Mouse (Mus musculus) lung, postnatal 14 days (tissue): ENCODE data around the gene Zbtb6.

Experiments
- DNase-seq: peaks from one replicate; pipeline ENCODE4 v3.0.0; 2021

Zbtb6 gene

DNA sequence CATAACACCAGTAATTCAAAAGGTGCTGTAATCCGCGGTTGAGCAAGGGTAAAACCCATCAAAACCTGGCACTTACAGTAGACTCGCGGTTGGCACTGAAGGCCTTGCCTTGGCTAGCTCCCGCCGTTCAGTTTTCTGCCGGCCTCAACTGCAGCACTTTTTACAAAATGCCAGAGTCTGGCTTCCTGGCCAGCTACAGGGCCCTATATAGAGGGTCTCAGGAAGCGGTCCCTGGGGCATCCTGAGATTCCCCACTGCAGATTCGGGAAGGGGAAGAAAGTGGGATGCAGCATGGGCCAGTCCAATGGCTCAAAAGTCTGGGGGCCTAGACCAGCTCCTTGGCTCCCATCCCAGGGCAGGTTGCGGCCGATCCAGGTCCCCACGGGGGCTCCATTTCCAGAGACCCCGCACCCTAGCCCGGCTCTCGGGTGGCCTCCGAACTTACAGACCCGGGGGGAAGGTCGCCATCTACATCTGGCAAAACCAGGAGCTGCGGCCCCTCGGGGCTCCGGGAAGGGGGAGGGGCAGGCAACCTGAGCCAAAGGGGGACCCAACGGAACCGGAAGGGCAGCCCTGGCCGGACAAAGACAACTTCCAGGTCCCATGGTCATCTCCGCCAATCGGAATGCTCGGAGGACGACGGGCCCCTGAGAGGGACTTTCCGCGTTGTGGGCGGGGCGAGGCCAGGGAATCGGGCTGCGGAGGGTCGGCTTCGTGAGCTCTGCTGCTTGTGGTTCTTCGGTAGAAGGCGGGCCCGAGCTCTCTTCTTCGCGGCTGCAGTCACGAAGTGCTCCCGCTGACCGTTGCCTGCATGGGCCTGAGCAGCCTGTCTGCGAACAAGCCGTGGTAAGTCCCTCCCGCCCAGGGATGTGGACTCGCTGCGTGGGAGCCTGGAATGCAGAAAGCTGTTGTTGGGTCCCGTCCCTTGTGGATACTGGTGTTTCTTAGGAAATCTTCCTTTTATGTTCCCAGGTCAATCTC, at the start of gene Zbtb6, which contains the start of the genes Zbtb26 and Rabgap1:
Gene Zbtb6, minus strand, starts transcription at position 561 of the 981 bp plus-strand sequence.
Gene Zbtb26, minus strand, starts transcription at position 525 of the 981 bp plus-strand sequence.
Gene Rabgap1, plus strand, starts transcription at position 669 of the 981 bp plus-strand sequence.
- DNase-seq = peak; percentile 94

DNA sequence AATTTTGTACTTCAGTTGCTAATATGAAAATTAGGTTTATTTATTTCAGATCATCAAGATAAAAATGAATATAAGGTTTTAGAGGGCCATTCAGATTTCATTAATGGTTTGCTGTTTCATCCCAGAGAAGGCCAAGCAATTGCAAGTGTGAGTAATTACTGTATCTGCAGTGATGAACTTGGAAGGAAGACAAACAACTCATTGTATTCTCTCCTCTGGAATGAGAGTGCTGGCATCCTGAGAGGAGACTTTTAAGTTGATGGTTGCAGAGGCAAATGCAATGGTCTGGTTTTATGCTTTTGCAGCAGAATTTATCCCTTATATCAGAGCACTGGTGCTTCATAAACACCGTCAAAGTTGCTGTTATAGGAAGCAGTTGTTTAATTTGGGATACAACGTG, 46.0 kb upstream of the Zbtb6 start:
- no peak for DNase-seq

DNA sequence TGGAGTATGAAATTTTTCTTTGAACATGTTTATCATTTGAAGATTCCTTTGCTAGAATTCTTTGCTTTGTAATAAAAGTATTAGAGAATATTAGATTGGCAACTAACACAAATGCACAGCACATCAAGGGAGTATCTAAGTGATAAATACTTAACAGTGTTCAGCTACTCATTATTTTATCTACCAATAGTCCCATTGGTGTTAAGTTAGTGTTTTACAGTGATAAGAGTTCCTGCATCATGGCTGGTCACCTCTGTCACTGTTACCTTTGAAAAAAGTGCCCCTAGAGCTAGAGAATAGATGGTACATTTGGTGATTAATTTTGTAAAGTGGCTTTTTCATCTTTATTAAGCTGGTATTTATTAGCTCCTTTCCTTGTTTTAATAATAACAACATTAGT, 43.4 kb upstream of the Zbtb6 start:
- DNase-seq = no peak

DNA sequence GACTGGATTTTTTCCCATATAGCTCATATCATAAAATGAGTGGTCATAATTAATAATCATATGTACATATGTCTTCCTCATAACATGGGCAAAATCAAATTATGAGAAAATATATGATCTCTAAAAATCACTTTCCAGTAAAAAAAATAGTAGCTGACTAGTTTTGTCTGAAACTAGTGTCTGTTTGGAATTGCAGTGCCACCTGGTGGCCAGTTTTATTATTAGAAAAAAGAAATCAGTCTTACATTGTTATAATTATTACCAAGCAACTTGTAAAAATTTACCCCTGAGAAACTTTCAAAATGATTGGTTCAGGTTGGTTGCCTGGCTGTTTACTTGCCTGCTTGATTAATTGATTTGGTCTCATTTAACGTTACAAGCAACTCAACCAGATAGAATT, 42.4 kb upstream of the Zbtb6 start:
- peak; percentile 54 for DNase-seq

- no peak for DNase-seq
These were observed 41.2 kb upstream of the Zbtb6 start for GRCm38 (mm10) chr2:37484165-37484564.

- DNase-seq = no peak
These were observed 37.1 kb upstream of the Zbtb6 start for GRCm38 (mm10) chr2:37480039-37480438.

GRCm38 (mm10) chr2:37479559-37479958, 36.6 kb upstream of the Zbtb6 start:
- DNase-seq = no peak

DNA sequence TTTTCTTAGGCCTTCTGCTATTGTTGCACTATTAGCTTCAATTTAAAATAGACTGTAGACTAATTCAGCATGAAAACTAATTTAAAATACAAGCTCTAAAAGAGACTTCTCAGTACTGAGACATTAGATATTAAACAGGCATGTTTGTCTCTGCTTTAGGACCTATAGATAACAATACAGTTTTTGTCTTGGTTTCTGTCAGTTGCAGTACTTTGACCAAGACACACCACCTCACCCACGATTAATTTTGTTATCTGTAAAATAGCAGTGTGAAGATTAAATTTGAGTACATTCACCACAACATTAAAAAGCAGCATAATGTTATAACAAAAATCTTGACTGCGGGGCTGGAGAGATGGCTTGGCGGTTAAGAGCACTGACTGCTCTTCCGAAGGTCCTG, 23.3 kb upstream of the Zbtb6 start:
- DNase-seq = no peak

- DNase-seq = no peak
These were observed 17.7 kb upstream of the Zbtb6 start for GRCm38 (mm10) chr2:37460707-37461106.

DNA sequence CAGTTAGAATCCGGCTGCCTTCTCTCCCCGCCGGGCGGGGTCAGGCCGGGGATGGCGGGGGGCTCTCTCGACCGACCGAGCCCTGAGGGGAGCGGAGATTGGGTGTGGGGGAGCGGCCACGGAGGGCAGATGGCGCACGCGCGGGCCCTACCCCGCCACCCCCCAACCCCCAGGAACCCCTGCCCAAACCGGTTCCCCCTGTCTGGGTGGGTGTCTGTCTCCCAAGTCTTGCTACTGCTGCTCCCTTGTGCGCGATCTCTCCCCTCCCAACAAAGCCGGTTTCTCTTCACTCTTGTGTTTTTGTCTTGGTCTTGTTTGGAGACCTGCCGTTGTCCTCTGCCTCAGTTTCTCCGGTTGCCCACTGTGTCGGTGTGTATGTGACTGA, 9.4 kb upstream of the Zbtb6 start:
- DNase-seq = no peak

- DNase-seq = peak; percentile 93
These were observed 8.8 kb upstream of the Zbtb6 start for GRCm38 (mm10) chr2:37451667-37452375.

DNA sequence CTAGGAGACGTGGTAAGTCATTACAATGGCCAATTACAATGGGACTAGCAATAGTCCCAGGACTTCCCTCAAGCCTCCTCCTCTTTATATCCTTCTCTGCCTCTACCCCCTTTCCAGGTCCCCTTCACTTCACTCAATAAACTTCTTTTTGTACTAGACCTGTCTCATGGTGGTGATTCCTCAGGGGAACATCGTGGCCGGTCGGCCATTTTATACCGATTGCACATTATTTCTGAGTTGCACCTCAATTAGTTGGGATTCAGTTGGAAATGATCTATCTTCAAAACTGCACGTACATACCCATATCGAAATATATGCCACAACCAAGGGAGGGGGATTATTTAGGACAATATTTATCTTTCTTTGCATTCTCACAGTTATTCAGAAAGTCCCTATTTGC, 11.4 kb downstream of the Zbtb6 start:
- DNase-seq = no peak

- peak; percentile 82 for DNase-seq
These were observed 12.1 kb downstream of the Zbtb6 start for GRCm38 (mm10) chr2:37430593-37431464.

DNA sequence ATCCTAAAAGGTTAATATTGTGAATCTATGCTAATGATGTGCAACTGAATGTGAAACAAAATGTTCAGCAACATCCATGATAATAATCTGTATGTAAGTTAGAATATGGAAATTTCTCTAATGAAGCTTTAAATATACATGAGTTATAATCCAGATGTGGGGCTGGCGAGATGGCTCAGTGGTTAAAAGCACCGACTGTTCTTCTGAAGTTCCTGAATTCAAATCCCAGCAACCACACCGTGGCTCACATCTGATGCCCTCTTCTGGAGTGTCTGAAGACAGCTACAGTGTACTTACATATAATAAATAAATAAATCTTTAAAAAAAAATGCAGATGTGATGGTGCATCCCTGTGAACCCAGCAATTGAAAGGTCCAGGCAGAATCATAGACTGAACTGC, 19.3 kb downstream of the Zbtb6 start:
- DNase-seq = no peak

- DNase-seq = peak; percentile 96
These were observed 20.4 kb downstream of the Zbtb6 start, which contains the start of gene Rc3h2 for GRCm38 (mm10) chr2:37422306-37423304. Rc3h2 (minus strand) TSS chr2:37422903.

- no peak for DNase-seq
These were observed 21.1 kb downstream of the Zbtb6 start for GRCm38 (mm10) chr2:37421903-37422302.

- DNase-seq = no peak
These were observed 47.4 kb downstream of the Zbtb6 start for GRCm38 (mm10) chr2:37395539-37395938.

GRCm38 (mm10) chr2:37382921-37383320, 60.0 kb downstream of the Zbtb6 start:
- no peak for DNase-seq

DNA sequence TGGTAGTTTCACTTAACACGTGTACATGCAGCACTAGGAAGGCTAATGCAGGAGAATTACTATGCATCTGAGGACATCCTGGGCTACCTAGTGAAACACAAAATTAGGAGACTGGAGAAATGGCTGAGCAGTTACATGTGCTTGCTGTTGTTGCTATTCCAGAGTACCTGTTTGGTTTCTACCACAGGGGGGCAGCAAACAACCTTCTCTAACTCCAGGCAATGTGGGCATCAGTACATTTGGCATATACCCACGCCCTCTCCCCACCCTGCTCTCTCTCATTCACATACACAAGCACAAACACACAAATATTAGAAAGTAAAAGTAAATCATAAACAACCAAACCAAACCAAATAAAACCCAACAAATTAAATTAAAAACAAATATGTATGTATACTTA, 62.8 kb downstream of the Zbtb6 start:
- peak; percentile 64 for DNase-seq

GRCm38 (mm10) chr2:37376018-37376417, 67.0 kb downstream of the Zbtb6 start:
- no peak for DNase-seq
